Mouse (Mus musculus) heart, adult 8-10 months (tissue): Measurements from ENCODE around the gene Acox2. TPM values are rescaled to one million over a fixed set of nuclear protein-coding genes. Genes with fewer than 3 reads are reported as not detected.

Experiments used
- DNase-seq: peaks from one replicate; pipeline ENCODE4 v3.0.0; 2022; ENCODE audit warnings: low spot score
- total RNA-seq, 4 experiments: library from RNA; stranded (reverse); gene quantifications; 2 replicates each; pipeline ENCODE4 v1.2.4; 2022

Acox2 gene
- total RNA-seq, 4 experiments from 2014 or later, result 0.44 to 1.4 (median 1.1) TPM

DNA sequence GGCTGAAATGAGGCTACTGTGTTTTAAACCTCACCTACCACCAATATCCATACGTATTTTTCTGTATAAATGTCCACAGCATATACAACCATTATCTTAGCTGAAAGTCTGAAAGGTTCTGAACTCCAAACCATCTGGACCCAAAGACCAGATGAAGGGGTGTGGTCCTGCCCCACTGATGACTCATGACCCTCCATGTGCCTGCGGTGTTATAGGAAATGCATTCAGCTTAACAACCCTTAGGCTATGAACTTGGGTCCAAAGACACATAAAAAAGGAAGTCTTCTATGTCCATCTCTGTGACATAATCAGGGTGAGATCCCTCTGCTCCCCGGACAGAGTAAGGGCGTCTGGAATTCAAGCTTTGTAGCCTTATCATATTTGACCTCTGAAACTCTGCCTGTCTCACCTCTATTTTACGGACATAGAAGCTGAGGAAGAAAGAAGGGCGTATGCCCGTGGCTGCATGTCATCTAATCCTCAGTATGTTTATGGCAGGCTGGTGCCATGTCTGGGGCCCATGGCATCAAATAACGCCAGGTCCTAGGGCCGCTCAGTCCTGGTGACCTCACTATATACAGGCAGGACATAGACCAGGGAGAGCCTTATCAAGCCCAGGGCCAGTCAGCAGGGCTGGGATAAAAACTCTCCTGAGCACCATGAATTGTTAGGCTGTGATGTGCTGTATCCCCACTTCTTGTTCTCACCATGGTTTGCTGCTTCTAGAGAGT is 8.8 kb downstream of the Acox2 start:
- no peak for DNase-seq

DNA sequence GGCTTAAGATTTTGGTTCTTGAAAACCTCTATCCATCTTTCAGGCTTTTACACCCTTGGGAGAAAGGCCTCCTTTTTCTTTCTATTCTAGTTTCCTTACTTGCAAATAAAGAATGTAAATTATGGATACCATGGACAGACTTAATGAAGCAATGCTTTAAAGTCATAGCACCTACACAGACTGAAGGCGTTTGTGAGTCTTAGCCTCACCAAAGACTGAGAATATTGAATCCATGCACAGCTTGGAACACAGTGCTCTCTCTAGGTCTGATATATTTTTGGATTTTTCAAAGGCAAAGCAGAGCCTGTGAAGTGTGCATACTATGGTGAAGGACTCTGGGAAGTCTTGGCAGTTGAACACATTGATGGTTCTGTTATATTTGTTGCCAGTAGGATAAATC is 9.9 kb downstream of the Acox2 start:
- no peak for DNase-seq

- no peak for DNase-seq
Measured at GRCm38 (mm10) chr14:8246878-8247277, 12.3 kb downstream of the Acox2 start.

GRCm38 (mm10) chr14:8244211-8244611 is 14.9 kb downstream of the Acox2 start:
- no peak for DNase-seq

DNA sequence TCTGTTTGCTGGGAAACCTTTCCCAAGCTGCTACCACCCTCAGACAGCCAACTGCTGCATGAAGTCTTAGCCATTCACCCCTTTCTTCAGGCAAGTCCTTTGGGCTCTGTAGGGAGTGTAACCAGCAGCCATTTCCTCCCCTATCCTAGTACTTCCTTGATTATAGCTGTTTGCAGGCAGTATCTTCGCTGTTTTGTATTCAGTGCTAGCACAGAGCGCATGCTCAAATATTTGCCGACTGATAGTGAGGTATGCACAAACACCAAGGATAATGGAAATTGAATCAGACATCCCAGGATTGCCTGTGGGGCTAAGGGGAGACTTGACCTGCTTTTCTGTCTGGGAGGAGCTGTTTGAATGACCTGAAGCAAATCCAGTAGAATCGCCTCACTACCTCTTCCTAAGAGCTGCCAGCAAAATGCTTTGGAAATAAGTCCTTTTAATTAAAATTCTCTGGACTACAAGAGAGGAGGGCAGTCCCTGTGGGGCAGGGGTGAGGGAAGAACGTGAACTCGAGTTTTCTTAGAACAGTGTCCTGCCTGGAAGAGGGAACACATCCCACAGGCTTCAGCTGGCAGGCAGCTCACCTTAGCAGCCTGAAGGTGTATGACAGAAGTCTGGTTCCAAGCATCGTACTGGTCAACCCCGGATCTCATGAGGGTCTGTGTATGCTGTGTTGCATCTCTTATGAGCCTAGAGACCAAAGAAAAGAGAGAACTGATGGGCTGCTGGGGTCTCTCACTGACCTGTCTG is 15.8 kb downstream of the Acox2 start:
- DNase-seq, result no peak

DNA sequence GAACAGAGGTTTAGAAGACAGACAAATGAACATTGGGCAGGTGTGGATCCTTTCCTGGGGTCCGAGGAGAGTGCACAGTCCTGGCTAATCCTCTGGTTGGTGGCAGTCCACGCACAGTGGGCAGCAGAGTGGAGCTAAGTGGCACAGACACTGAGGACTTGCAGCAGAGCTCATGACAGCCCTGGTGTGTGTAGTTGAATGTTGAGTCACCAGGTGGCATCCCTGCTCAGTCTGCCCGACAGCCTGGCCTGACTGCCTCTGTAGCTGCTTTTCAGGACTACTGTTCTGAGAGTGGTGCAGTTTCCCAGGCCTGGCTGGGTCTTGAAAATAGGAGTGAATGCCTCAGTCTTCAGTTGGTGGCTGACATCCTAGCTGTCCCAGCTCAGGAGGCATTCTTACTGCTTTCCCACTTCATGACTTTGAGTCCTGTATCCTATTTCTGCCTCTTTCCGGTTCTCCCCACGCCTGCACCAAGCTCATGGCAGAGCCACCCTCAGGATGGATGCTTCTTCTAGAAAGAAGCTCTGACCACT is 16.7 kb downstream of the Acox2 start:
- no peak for DNase-seq

GRCm38 (mm10) chr14:8241816-8242215 is 17.3 kb downstream of the Acox2 start:
- DNase-seq, result no peak

DNA sequence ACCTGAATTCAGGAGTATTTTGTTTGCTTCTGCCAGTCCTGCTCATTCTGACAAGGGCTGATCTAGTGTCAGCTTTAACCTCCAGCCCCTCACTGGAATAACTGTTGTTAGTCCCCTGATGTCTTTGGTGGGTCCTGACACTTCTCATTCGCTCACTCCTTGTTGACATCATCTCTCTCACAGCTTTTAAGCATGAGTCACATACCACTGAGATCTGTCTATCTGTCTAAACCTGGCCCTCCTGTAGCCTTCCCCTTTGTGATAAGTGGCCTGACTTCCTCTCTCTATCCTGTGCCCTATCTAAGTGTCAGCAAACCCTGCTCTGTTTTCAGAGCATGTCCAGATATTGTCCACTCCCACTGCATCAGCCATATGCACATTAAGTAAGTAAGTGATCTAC is 25.9 kb downstream of the Acox2 start:
- no peak for DNase-seq

DNA sequence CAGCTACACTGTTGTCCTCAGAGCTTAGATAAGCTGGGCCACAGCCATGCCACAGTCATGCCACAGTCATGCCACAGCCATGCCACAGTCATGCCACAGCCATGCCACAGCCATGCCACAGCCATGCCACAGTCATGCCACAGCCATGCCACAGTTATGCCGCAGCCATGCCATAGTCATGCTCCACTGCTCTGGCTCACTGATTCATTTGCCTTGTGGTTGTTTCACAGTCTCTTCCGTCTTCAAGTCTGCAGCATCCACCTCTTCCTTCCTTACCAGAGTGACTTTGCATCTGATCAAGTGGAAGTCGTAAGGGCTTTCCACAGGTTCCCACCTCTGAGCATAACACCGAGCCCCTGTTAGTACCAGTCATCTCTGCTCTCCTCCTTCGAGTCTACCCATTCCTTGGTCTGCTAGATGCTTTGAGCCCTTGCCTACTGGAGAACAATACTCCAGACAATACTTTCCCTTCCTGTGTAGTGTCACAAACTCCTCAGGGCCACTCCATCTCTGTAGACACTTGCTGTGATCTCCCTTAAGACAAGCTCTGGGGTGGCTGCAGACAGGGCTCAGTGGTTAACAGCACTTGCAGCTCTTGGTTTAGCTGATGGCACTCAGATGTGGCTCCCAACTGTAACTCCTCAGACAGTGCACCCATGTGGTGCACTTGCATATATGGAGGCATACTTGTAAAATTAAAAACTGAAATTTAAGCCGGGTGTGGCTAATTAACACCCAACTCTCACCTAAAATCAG is 26.8 kb downstream of the Acox2 start:
- DNase-seq, result no peak

DNA sequence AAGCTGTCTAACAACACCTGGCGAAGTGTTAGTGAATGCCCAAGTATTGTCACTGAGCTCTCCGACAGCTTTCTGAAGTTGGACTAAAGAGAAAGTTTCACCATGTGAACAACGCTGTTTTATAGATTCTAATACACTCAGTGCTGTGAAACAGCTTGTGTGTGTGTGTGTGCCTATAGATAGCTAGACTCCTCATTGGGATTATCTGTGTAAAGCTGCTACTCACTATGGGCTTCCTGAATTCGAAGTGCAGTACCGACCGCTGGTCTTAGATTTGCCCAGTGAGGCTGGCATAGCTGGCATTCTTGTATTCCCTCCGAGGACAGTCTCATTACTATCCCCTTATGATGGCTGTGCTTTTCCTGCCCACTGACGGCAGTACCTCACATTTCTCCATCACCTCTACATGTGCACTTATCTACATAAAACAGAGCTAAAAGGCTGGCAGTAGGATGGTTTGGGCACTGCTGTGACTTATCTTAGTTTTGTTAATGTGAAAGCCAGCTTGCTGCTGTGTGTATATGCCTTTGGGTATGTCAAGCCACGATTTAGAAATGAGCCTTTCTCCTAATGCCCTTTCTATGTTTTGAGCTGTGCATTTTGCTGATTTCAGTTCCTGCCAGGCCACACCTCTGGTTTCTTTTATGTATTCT is 29.7 kb downstream of the Acox2 start:
- no peak for DNase-seq

DNA sequence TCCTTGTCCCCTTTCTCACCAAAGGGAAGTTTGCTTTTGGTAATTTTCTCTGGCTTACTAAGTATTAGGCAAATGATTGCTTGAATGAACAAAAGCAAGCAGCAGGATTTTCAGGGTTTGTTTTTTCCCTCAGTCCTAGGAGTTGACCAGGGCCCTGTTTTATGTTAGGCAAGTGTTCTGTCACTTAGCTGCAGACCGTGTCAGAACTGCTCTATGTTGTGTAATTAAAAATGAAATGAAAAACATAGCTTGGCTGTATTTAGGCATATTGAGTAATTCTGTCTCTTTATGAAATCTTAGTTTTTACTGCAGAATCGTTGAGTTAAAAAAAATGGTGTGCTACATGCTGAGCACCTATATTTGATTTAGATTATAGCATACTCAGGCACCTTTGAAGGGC is 34.3 kb downstream of the Acox2 start:
- DNase-seq, result no peak

- no peak for DNase-seq
Measured at GRCm38 (mm10) chr14:8223506-8224293, 35.5 kb downstream of the Acox2 start.

DNA sequence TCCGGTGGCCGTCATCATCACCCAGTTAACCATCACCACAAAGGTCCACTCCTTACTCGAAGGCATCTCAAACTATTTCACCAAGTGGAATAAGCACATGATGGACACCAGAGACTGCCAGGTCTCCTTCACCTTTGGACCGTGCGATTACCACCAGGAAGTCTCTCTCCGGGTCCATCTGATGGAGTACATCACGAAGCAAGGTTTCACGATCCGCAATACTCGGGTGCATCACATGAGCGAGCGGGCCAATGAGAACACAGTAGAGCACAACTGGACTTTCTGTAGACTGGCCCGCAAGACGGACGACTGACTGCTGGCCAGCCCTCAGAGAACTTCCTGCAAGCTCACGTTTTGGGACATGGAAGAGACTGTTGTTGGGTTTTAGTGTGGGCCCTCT is 36.6 kb downstream of the Acox2 start:
- DNase-seq, result no peak

DNA sequence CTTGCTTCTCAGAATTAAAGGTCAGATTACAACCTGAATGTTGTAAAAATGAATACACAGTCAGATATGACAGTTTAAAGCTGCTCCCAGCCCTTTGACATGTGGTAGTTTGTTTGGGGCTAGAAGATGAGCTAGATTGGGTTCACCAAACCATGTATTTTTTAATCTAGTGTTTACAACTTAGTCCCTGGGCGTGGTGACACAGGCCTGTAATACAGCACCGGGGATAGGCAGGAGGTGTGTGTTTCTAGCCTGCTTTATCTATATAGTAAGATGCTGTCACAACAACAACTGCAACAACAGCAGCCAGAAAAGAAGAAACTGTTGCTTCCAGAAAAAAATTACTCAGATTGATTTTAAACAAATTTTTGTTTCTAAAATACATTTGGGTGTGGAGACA is 38.2 kb downstream of the Acox2 start:
- no peak for DNase-seq

GRCm38 (mm10) chr14:8220306-8220705 is 38.8 kb downstream of the Acox2 start:
- no peak for DNase-seq

DNA sequence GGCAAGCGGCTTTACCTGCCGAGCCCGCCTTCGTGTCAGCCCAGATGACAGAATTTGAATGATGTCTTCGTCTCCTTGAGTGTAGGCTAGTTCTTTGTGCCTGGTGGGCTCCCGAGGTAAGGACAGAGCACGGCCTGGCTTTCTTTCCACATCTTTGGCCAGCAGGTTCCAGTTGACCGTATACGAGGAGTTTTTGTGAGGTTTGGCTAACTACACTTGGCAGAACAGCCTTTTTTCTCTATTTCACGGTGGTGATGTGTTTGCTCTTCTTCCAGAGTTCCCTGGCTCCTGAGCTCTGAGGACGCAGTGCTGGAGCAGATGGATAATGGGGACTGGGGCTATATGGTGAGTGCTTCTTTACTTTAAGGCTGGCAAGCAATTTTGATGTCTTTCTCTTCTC is 39.3 kb downstream of the Acox2 start:
- DNase-seq, result no peak

- no peak for DNase-seq
Measured at GRCm38 (mm10) chr14:8218730-8219380, 40.3 kb downstream of the Acox2 start.

DNA sequence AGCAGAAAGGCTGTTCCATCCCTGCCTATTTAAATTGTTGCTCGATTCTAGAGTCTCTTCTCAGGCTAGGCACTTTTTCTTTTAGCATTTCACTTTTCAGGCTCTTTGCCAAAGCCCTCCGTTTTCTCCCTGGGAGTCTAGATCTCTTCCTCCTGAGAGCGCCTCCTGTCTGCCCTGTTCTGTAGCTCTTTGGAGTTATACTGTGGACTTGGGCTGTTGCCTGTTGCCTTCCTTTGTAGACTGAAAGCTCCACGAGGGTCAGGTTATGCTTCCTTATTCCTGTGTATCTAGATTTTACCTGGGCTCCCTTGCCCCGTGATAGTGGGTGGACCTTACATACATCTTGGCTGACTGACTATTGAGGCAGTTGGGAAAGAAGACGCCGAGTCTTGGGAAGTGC is 40.9 kb downstream of the Acox2 start:
- no peak for DNase-seq

DNA sequence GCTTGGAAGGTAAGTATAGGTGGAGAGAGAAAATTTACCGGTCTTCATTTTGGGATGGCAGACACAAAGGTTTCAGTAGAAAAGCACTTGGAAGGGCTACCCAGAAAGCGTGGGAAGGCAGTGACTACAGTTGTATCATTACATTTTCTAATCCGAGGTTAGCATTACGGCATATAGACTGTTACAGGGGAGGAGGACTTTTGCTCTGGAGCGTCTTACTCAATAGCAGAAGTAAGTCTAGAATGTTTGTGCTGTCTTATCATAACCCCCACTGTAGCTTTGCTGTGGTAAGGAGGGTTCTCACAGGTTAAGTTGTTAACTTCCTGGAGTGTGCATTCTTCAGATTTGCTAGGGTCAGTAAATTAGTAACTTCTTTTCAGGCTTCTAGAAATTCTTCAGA is 43.1 kb downstream of the Acox2 start:
- no peak for DNase-seq

DNA sequence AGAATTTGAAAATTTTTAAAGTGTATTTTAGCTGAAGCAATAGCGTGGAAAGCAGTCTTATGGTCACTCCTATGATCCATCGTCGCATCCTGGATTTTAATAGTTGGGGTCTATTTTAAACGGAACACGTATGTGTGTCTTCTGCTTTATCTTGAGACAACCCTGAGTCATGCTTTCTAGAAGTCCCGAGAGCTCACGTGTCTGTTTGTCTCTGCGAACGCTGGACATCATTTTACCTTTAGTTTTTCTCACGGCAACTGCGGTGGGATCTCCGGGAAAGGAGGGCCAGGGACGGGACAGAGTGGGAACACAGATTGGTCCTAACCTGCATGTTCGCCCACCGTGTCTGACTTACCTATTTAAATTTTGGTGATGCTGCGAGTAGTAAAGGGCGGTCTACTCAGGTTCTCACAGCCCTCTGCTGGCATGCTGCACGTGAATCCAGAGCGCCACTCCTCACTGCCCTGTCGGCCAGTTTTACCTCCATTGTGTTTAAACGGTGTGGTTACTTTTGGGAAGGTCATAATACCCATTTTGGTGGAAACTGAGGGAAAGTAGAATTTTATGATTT is 43.9 kb downstream of the Acox2 start:
- no peak for DNase-seq
